In the genomic region with DNA sequence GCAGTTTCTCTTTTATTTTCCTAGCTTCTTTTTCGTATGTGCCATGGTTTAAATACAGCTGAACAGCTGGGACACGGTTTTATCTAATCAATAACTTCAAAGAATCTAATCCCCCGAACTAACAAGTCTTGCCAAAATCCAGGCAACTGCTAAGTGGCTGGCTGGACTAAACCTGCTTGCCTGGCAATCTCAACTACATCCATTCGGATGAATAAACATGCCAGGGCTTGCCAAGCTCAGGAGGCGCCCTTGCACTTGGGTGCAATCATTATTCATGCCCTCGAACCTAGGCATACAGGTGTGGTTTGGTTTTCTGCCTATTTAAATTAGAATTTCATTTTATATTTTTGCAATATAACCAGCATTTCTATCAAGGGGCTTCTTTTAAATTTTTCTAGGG, we compare ENCODE assay signal across 23 mouse cellular contexts.
A peak's percentile ranks its signal among the peaks of the same experiment; 100 is the strongest.
DNase-seq lines count a peak whose midpoint lies in the region; ATAC-seq and TF ChIP-seq lines count a peak whose summit lies in the region.
"Had no signal": no experiment of that assay in that cellular context is flagged by ENCODE, and none has a peak within 500 bp of the region (broad histone marks: within the 10 kb centered on the region; RNA-seq: fewer than 3 reads in every experiment).

No protein-coding gene starts in this region.

- H3K4me1 ChIP-seq in forebrain, embryonic 14.5 days (ENCODE audit: control insufficient read depth, insufficient read depth, low read length), result no peaks in the 10 kb centered on the region
- no peaks in the 10 kb centered on the region for H3K4me1 ChIP-seq in forebrain, postnatal 0 days (ENCODE audit: insufficient read depth)
- no peaks in the 10 kb centered on the region for H3K4me1 ChIP-seq in midbrain, embryonic 14.5 days (ENCODE audit: control insufficient read depth, insufficient read depth, low read length)
- no peaks in the 10 kb centered on the region for H3K4me1 ChIP-seq in midbrain, embryonic 13.5 days (replicated peaks)
- H3K4me1 ChIP-seq: forebrain, embryonic 10.5 days; forebrain, embryonic 13.5 days; heart, embryonic 12.5 days; heart, embryonic 15.5 days; hindbrain, embryonic 15.5 days had no signal

- TF ChIP-seq POLR2A in brain, embryonic 14.5 days (IDR thresholded peaks at IDR 0.05; ENCODE audit: borderline replicate concordance, extremely low read depth, insufficient read depth, insufficient read length, poor library complexity, severe bottlenecking), result no peak

- DNase-seq in forebrain, embryonic 14.5 days (ENCODE audit: low spot score), result peak; percentile 14
- DNase-seq in forebrain, postnatal 0 days, result no peak
- DNase-seq in kidney, adult 9 months, result peak; percentile 2
- DNase-seq in kidney, adult 18-20 months, result no peak
- DNase-seq in midbrain, embryonic 14.5 days, result peak; percentile 21
- peak; percentile 45 for DNase-seq in brain, embryonic 14.5 days (ENCODE audit: low read depth)
- no peak for DNase-seq in urinary bladder, postnatal 4 days (ENCODE audit: low spot score in 2 of 2)
- DNase-seq: adrenal gland, adult 2 months; adrenal gland, postnatal 14 days; cerebellum, adult 11-12 months; cerebellum, adult 9-10 months; gastrocnemius, postnatal 25 days; heart, adult 18-20 months; heart, postnatal 10 days; heart, postnatal 36 days had no signal

- H3K4me2 ChIP-seq in forebrain, embryonic 14.5 days (ENCODE audit: low read length), result no peak overlapping the region
- no peak overlapping the region for H3K4me2 ChIP-seq in forebrain, postnatal 0 days (ENCODE audit: low read depth)
- H3K4me2 ChIP-seq in midbrain, embryonic 14.5 days (ENCODE audit: low read length), result no peak overlapping the region
- H3K4me2 ChIP-seq in midbrain, embryonic 13.5 days (replicated peaks), result no peak overlapping the region
- H3K4me2 ChIP-seq: forebrain, embryonic 13.5 days; heart, embryonic 12.5 days; heart, embryonic 15.5 days; hindbrain, embryonic 15.5 days had no signal

- H3K27me3 ChIP-seq in forebrain, embryonic 14.5 days (replicated peaks; ENCODE audit: control insufficient read depth, insufficient read depth, low read length), result no peaks in the 10 kb centered on the region
- no peaks in the 10 kb centered on the region for H3K27me3 ChIP-seq in forebrain, postnatal 0 days (ENCODE audit: insufficient read depth, low read length)
- H3K27me3 ChIP-seq in midbrain, embryonic 14.5 days (ENCODE audit: control insufficient read depth, insufficient read depth, low read length), result no peaks in the 10 kb centered on the region
- H3K27me3 ChIP-seq in midbrain, embryonic 13.5 days, result no peaks in the 10 kb centered on the region
- H3K27me3 ChIP-seq: forebrain, embryonic 13.5 days; heart, embryonic 12.5 days; heart, embryonic 15.5 days; hindbrain, embryonic 15.5 days had no signal

- ATAC-seq in forebrain, embryonic 14.5 days, result no peak
- no peak for ATAC-seq in forebrain, postnatal 0 days
- no peak for ATAC-seq in midbrain, embryonic 14.5 days (ENCODE audit: low FRiP score, low TSS enrichment)
- no peak for ATAC-seq in midbrain, embryonic 13.5 days
- ATAC-seq: CD4-positive, CD25-positive, alpha-beta regulatory T cell, adult 4 months; forebrain, embryonic 13.5 days; inflammation-experienced regulatory T-cells, adult 6 months had no signal

- H3K9me3 ChIP-seq in forebrain, embryonic 14.5 days (replicated peaks; ENCODE audit: control insufficient read depth, low read length), result no peaks in the 10 kb centered on the region
- H3K9me3 ChIP-seq in forebrain, postnatal 0 days (ENCODE audit: low read length), result no peaks in the 10 kb centered on the region
- no peaks in the 10 kb centered on the region for H3K9me3 ChIP-seq in midbrain, embryonic 14.5 days (ENCODE audit: control insufficient read depth, low read length)
- H3K9me3 ChIP-seq in midbrain, embryonic 13.5 days, result no peaks in the 10 kb centered on the region
- H3K9me3 ChIP-seq: forebrain, embryonic 13.5 days; heart, embryonic 15.5 days; hindbrain, embryonic 15.5 days had no signal

- H3K9ac ChIP-seq in forebrain, embryonic 14.5 days (ENCODE audit: low read length), result no peak overlapping the region
- H3K9ac ChIP-seq in forebrain, postnatal 0 days, result no peak overlapping the region
- H3K9ac ChIP-seq in midbrain, embryonic 14.5 days (replicated peaks; ENCODE audit: low read length), result no peak overlapping the region
- H3K9ac ChIP-seq in midbrain, embryonic 13.5 days (replicated peaks), result no peak overlapping the region
- H3K9ac ChIP-seq: forebrain, embryonic 13.5 days; heart, embryonic 12.5 days; heart, embryonic 15.5 days; hindbrain, embryonic 15.5 days had no signal

- 58% methylated on average over 6 of the region's 6 CpGs for WGBS in forebrain, embryonic 14.5 days
- WGBS in forebrain, postnatal 0 days, result 47% methylated on average over 6 of the region's 6 CpGs
- 50% methylated on average over 6 of the region's 6 CpGs for WGBS in midbrain, embryonic 14.5 days
- 59% methylated on average over 6 of the region's 6 CpGs for WGBS in midbrain, embryonic 13.5 days

- H3K27ac ChIP-seq in forebrain, embryonic 14.5 days (ENCODE audit: low read depth, low read length), result no peak overlapping the region
- H3K27ac ChIP-seq in forebrain, postnatal 0 days (ENCODE audit: low read depth, low read length), result no peak overlapping the region
- H3K27ac ChIP-seq in midbrain, embryonic 14.5 days (replicated peaks; ENCODE audit: low read depth, low read length), result no peak overlapping the region
- H3K27ac ChIP-seq in midbrain, embryonic 13.5 days, result no peak overlapping the region
- H3K27ac ChIP-seq: forebrain, embryonic 10.5 days; forebrain, embryonic 13.5 days; heart, embryonic 15.5 days; hindbrain, embryonic 15.5 days had no signal

- no peak for TF ChIP-seq CTCF in forebrain, postnatal 0 days (IDR thresholded peaks at IDR 0.05; ENCODE audit: low read depth)
- no peak for TF ChIP-seq CTCF in brain, embryonic 14.5 days (IDR thresholded peaks at IDR 0.05; ENCODE audit: borderline replicate concordance, extremely low read depth, insufficient read depth, insufficient read length)

- no peaks in the 10 kb centered on the region for H3K36me3 ChIP-seq in forebrain, embryonic 14.5 days (ENCODE audit: control insufficient read depth, insufficient read depth, low read length)
- no peaks in the 10 kb centered on the region for H3K36me3 ChIP-seq in forebrain, postnatal 0 days (ENCODE audit: insufficient read depth)
- no peaks in the 10 kb centered on the region for H3K36me3 ChIP-seq in midbrain, embryonic 14.5 days (ENCODE audit: control insufficient read depth, insufficient read depth, low read length)
- H3K36me3 ChIP-seq in midbrain, embryonic 13.5 days, result no peaks in the 10 kb centered on the region
- H3K36me3 ChIP-seq: forebrain, embryonic 10.5 days; heart, embryonic 12.5 days; heart, embryonic 15.5 days; hindbrain, embryonic 15.5 days had no signal

- H3K4me3 ChIP-seq in forebrain, embryonic 14.5 days (ENCODE audit: low read depth, low read length), result no peak overlapping the region
- H3K4me3 ChIP-seq in forebrain, postnatal 0 days (ENCODE audit: low read depth, low read length), result no peak overlapping the region
- no peak overlapping the region for H3K4me3 ChIP-seq in midbrain, embryonic 14.5 days (replicated peaks; ENCODE audit: low read depth, low read length)
- no peak overlapping the region for H3K4me3 ChIP-seq in midbrain, embryonic 13.5 days (replicated peaks)
- H3K4me3 ChIP-seq: forebrain, embryonic 10.5 days; forebrain, embryonic 13.5 days; heart, embryonic 12.5 days; heart, embryonic 15.5 days; hindbrain, embryonic 15.5 days had no signal

Comparison
In these comparisons a context has a peak if more than half of its experiments do, and no peak if none do; other contexts are left out.
1. DNase-seq: peak in forebrain, embryonic 14.5 days (single experiment), kidney, adult 9 months (single experiment), midbrain, embryonic 14.5 days (single experiment) and brain, embryonic 14.5 days (single experiment); none in forebrain, postnatal 0 days (single experiment), kidney, adult 18-20 months (single experiment) and urinary bladder, postnatal 4 days (0 of 2).